Mouse (Mus musculus): ENCODE measurements around the gene Fam206a. TPM values are rescaled to one million over a fixed set of nuclear protein-coding genes. Genes with fewer than 3 reads are reported as not detected.
A peak's percentile ranks its signal among the peaks of the same experiment; 100 is the strongest.

Gene Fam206a
- polyA plus RNA-seq, 1 experiment from 2014 or later, result 16.6 TPM

DNA sequence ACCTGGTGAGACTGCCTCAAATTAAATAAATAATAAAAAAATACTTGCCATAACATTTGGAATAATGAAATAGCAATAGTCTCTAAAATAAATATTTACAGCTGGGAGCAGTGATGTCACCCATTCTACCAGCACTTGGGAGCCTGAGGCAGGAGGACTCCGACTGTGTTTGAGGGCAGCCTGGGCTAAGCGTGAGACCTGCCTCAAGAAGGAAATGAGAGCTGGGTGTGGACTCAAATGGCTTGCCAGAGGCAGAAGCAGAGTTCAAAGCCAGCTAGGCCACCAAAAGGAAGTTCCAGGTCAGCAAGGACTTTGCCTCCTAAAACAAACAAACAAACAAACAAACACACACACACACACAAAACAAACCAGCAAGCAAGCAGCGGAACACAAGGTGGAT, 45.3 kb downstream of the Fam206a start:
- no peak for ATAC-seq (ENCODE audit: low FRiP score)

DNA sequence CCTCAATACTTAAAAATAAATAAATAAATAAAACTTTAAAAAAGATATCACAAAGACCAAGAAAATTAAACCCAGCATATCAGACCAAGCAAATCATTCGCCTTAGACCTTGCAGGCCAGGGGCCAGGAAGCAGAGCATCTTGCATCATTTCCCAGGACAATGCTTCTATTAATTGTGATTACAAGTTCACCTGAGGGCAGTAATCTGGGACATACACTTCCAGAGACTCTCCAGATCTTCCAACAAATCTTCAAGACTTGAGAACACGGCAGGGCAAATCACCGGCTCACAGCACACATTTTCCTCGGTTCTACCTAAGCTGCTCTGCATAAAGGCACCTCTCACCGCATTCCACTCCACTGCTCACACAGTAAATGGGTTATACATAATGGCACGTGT, 45.9 kb downstream of the Fam206a start:
- no peaks in the 10 kb centered on the region for H3K27me3 ChIP-seq
- H3K4me3 ChIP-seq, result no peak overlapping the region
- no peak overlapping the region for H3K9ac ChIP-seq
- 90% methylated on average over 6 of the region's 6 CpGs for WGBS
- H3K4me2 ChIP-seq, result no peak overlapping the region
- H3K36me3 ChIP-seq, result peaks cover 33% of the 10 kb centered on the region
- ATAC-seq (ENCODE audit: low FRiP score), result no peak
- H3K4me1 ChIP-seq (replicated peaks), result peaks cover 4% of the 10 kb centered on the region; the same call in 1 of the 2 replicates
- no peaks in the 10 kb centered on the region for H3K9me3 ChIP-seq
- no peak overlapping the region for H3K27ac ChIP-seq

More for the DNA sequence above, 45.3 kb downstream of the Fam206a start:
- Histone ChIP-seq H3K36me3 (peaks cover 33% of the 10 kb centered on the region), H3K27ac (no peak overlapping the region), H3K9me3 (no peaks in the 10 kb centered on the region), H3K9ac (no peak overlapping the region), H3K27me3 (no peaks in the 10 kb centered on the region), H3K4me3 (no peak overlapping the region), H3K4me1 (replicated peaks) (peaks cover 4% of the 10 kb centered on the region; the same call in 1 of the 2 replicates), H3K4me2 (no peak overlapping the region)
- WGBS, result 93% methylated on average over 3 of the region's 3 CpGs

DNA sequence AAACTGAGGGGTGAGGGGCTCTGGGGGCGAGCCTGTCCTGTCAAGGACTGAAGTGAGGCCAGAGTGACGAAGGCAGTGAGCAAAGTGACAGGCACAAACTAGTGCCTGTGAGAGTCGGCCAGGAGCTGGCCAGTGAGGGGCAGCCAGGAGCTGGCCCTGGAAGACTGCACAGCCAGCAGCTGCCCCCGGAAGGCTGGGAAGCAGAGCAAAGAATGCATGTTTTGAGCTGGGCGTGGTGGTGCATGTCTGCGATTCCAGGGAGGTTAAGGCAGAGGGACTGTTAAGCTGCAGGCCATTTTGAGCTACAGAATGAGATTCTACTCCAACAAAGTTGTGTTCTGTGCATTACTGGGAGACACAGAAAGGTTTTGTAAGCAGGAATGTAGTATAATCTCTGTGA, 48.6 kb downstream of the Fam206a start:
- no peak overlapping the region for H3K4me2 ChIP-seq
- H3K4me3 ChIP-seq, result no peak overlapping the region
- peaks cover 10% of the 10 kb centered on the region for H3K4me1 ChIP-seq (replicated peaks)
- no peaks in the 10 kb centered on the region for H3K27me3 ChIP-seq
- no peak for ATAC-seq (ENCODE audit: low FRiP score)
- 0 out of 2 replicates have a peak overlapping the region, but pooled peaks have one; percentile 13 for H3K9ac ChIP-seq
- peak overlapping the region; percentile 18; the same call in 1 of the 2 replicates for H3K27ac ChIP-seq
- H3K9me3 ChIP-seq, result no peaks in the 10 kb centered on the region
- 41% methylated on average over 6 of the region's 6 CpGs for WGBS
- H3K36me3 ChIP-seq, result peaks cover 13% of the 10 kb centered on the region

DNA sequence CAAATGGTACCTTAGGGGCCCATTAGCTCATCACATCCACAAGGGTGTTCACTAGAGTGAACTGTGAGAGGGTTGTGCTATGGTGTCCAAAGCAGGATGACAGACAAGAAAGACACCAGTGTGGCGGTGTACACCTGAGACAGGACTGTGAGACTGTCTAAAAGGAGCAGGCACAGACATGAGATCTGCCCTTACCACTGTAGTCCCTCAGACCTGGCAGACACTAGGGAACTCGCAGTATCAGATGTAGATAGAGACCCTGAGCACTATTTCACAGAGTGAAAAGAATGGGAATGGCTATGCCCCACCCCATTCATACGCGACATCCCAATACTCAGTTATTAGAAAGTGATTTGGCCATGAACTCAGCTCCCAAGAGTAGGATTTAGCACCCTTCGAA, 53.8 kb downstream of the Fam206a start:
- Histone ChIP-seq H3K27ac (no peak overlapping the region), H3K27me3 (no peaks in the 10 kb centered on the region), H3K9ac (no peak overlapping the region), H3K4me1 (replicated peaks) (peaks cover 8% of the 10 kb centered on the region), H3K36me3 (no peaks in the 10 kb centered on the region), H3K9me3 (no peaks in the 10 kb centered on the region), H3K4me2 (no peak overlapping the region), H3K4me3 (no peak overlapping the region)
- ATAC-seq (ENCODE audit: low FRiP score), result no peak
- 91% methylated on average over 5 of the region's 5 CpGs for WGBS

DNA sequence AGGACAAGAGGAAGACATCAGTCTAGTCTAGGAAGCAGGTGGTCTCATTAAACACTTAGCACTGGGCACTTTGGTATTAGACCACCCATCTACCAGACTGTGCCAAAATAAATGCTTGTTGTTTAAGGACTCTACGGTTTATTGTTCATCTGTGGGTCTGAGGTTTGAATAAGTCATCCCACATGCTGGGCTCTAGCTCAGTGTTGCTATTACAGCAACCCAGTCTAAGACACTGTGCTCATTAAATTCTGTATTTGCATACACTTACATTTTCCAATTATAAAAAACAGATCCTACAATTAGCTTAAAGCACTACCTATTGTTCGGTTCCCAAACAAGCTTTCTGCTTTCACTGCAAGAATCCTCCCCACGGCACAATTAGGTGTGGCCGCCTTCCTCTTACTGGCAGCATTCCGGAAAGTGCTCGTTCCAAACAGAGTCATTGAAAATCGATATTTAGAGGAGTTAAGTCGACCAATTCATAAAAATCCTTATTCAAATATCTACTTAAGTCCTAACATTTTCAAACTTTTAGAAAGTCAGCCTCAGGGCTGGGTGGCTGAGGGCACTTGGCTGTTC, 54.3 kb downstream of the Fam206a start:
- WGBS, result 79% methylated on average over 8 of the region's 8 CpGs
- Histone ChIP-seq H3K27me3 (no peaks in the 10 kb centered on the region), H3K9me3 (no peaks in the 10 kb centered on the region)

DNA sequence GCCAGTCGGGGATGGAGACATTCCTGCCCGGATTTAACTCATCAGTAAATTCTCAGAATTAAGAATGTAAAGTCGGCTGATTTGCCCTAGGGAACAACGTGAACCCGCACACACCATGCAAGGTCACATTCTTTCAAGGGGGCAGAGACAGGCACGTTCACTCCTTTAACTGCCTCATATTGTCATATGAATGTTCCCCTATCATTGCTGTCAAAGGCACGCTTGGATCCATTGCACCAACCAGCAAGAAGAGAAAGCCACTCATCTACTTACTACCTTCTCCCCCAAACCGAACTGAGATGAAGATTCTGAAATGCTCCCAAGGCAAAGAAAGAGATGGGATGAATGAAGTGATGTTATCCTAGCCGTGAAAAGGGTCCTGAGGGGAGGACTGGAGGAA, 56.6 kb downstream of the Fam206a start:
- Histone ChIP-seq H3K4me3 (no peak overlapping the region), H3K4me2 (no peak overlapping the region), H3K27ac (no peak overlapping the region), H3K9ac (no peak overlapping the region), H3K36me3 (no peaks in the 10 kb centered on the region), H3K4me1 (replicated peaks) (peaks cover 22% of the 10 kb centered on the region), H3K27me3 (no peaks in the 10 kb centered on the region), H3K9me3 (no peaks in the 10 kb centered on the region)
- no peak for ATAC-seq (ENCODE audit: low FRiP score)
- WGBS, result 76% methylated on average over 9 of the region's 9 CpGs

More for the DNA sequence above, 54.3 kb downstream of the Fam206a start:
- no peak overlapping the region for H3K4me3 ChIP-seq
- no peak for ATAC-seq (ENCODE audit: low FRiP score)
- H3K9ac ChIP-seq, result no peak overlapping the region
- H3K4me1 ChIP-seq (replicated peaks), result peaks cover 8% of the 10 kb centered on the region
- no peaks in the 10 kb centered on the region for H3K36me3 ChIP-seq
- no peak overlapping the region for H3K27ac ChIP-seq
- H3K4me2 ChIP-seq, result no peak overlapping the region

Other genes with a start within 250 kb of the Fam206a start
- gene Gm26657, start 62.3 kb upstream of the Fam206a start, polyA plus RNA-seq (2015; fragmentation: Nextera tagmentation; extraction: Ambion mirVana), result not detected in 2 replicates
- gene Actl7b, start 60.9 kb upstream of the Fam206a start, polyA plus RNA-seq (2015; fragmentation: Nextera tagmentation; extraction: Ambion mirVana), result not detected in 2 replicates
- gene Actl7a, start 58.9 kb upstream of the Fam206a start, polyA plus RNA-seq (2015; fragmentation: Nextera tagmentation; extraction: Ambion mirVana), result not detected in 2 replicates
- gene Elp1, start within 50 bp of the Fam206a start, polyA plus RNA-seq (2015; fragmentation: Nextera tagmentation; extraction: Ambion mirVana), result 58.1 and 59.4 TPM in 2 replicates
- 16.9 and 19.4 TPM in 2 replicates for gene Ctnnal1, start 62.8 kb downstream of the Fam206a start, polyA plus RNA-seq (2015; fragmentation: Nextera tagmentation; extraction: Ambion mirVana)
- gene Tmem245, start 145.1 kb downstream of the Fam206a start, polyA plus RNA-seq (2015; fragmentation: Nextera tagmentation; extraction: Ambion mirVana), result 9.0 and 9.8 TPM in 2 replicates
- 15.4 and 15.7 TPM in 2 replicates for gene Frrs1l, start 188.0 kb downstream of the Fam206a start, polyA plus RNA-seq (2015; fragmentation: Nextera tagmentation; extraction: Ambion mirVana)